Mouse (Mus musculus) ES-Bruce4 (cell line): ENCODE data around the gene Tcfl5.

ENCODE experiments used
- CTCF ChIP-seq: IDR thresholded peaks from one replicate; pipeline ENCODE4 v1.8.1; 2011; ENCODE audit warnings: low read depth, low read length
- EP300 ChIP-seq: IDR thresholded peaks from 2 replicates; pipeline ENCODE4 v1.6.1; 2011; ENCODE audit warnings: low read depth, low read length; ENCODE audit not compliant: insufficient read depth

GRCm38 (mm10) chr2:180604781-180605180 is 37.7 kb downstream of the Tcfl5 start:
- TF ChIP-seq EP300 (no peak), CTCF (no peak)
